Mouse (Mus musculus): ENCODE results near the gene Krt12. TPM values are rescaled to one million over a fixed set of nuclear protein-coding genes. Genes with fewer than 3 reads are reported as not detected.

Krt12 gene
- polyA plus RNA-seq, 1 experiment from 2014 or later: not detected

DNA sequence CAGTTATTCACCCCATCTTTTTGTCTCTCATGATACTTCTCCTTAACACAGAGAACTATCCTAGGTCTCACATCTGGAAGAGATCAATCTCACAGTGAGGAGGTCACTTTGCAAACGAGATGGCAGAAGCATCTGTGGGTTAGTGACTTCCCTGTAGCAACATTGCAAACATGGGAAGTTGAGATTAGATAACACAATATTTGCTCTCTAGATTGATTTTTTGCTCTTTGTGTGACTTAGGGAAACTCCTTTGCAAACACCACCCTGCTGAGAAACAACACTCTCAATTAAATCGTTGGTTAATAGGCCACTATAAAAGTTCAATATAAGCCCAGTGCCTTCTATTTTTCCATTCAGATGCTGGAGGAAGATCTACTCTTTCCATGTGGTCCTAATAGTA lies 26.7 kb upstream of the Krt12 start:
- Histone ChIP-seq H3K4me2 (ENCODE audit: low read depth, low read length) (no peak overlapping the region), H3K27ac (ENCODE audit: low read depth, low read length) (no peak overlapping the region), H3K4me3 (ENCODE audit: low read depth, low read length) (no peak overlapping the region), H3K27me3 (ENCODE audit: control insufficient read depth, insufficient read depth, low read length) (no peaks in the 10 kb centered on the region), H3K36me3 (ENCODE audit: control insufficient read depth, insufficient read depth, low read length) (no peaks in the 10 kb centered on the region), H3K9me3 (ENCODE audit: control insufficient read depth, low read length) (no peaks in the 10 kb centered on the region), H3K4me1 (ENCODE audit: control insufficient read depth, insufficient read depth, low read length) (no peaks in the 10 kb centered on the region), H3K9ac (replicated peaks; ENCODE audit: low read depth, low read length) (no peak overlapping the region)
- ATAC-seq (ENCODE audit: low read depth): no peak
- 66% methylated on average over 2 of the region's 2 CpGs for WGBS

DNA sequence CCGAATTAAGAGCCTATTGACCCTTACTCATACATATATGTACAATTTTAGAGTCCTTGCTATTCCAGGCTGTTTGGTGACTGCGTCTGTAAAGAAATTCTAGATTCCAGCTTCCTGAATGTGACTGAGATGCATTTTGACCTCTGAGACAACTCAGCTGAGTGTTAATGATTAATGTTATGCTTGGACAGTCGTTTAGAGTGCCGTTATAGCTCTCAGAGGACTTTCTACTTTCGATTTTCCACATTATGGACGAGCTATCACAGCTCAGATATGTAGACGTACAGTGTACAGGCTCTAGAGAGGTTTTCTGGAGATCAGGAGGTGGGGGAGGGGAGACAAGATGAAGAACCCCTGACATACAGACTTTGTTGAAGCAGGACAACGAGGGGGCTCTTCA lies 19.2 kb upstream of the Krt12 start:
- WGBS: 66% methylated on average over 8 of the region's 8 CpGs

DNA sequence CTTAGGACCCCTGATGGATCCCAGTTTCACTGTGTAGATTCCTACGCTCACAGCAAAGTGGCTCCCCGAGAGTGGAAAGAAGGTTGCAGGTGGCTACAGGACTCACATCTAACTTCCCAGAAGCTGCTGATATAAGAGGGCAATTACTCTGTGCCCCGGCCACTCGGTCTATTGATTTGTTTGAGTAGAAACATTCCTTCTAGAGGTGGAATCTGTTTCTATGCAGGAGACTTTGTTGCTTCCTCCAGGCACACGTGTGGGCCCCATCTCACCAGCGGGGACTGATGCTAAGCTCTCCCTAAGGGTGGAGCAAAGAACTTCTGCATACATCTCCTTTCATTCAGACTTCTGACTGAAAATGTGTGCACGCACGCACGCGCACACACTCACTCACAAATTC lies 17.4 kb upstream of the Krt12 start:
- no peaks in the 10 kb centered on the region for H3K27me3 ChIP-seq (ENCODE audit: control insufficient read depth, insufficient read depth, low read length)
- no peak overlapping the region for H3K4me2 ChIP-seq (ENCODE audit: low read depth, low read length)
- no peaks in the 10 kb centered on the region for H3K9me3 ChIP-seq (ENCODE audit: control insufficient read depth, low read length)
- H3K4me1 ChIP-seq (ENCODE audit: control insufficient read depth, insufficient read depth, low read length): no peaks in the 10 kb centered on the region
- no peak overlapping the region for H3K9ac ChIP-seq (replicated peaks; ENCODE audit: low read depth, low read length)
- 81% methylated on average over 10 of the region's 10 CpGs for WGBS
- H3K4me3 ChIP-seq (ENCODE audit: low read depth, low read length): no peak overlapping the region
- H3K36me3 ChIP-seq (ENCODE audit: control insufficient read depth, insufficient read depth, low read length): no peaks in the 10 kb centered on the region
- no peak overlapping the region for H3K27ac ChIP-seq (ENCODE audit: low read depth, low read length)
- no peak for ATAC-seq (ENCODE audit: low read depth)

More for the DNA sequence above, 19.2 kb upstream of the Krt12 start:
- Histone ChIP-seq H3K9ac (replicated peaks; ENCODE audit: low read depth, low read length) (no peak overlapping the region), H3K4me2 (ENCODE audit: low read depth, low read length) (no peak overlapping the region), H3K36me3 (ENCODE audit: control insufficient read depth, insufficient read depth, low read length) (no peaks in the 10 kb centered on the region), H3K9me3 (ENCODE audit: control insufficient read depth, low read length) (no peaks in the 10 kb centered on the region), H3K27me3 (ENCODE audit: control insufficient read depth, insufficient read depth, low read length) (no peaks in the 10 kb centered on the region), H3K4me3 (ENCODE audit: low read depth, low read length) (no peak overlapping the region), H3K27ac (ENCODE audit: low read depth, low read length) (no peak overlapping the region), H3K4me1 (ENCODE audit: control insufficient read depth, insufficient read depth, low read length) (no peaks in the 10 kb centered on the region)
- no peak for ATAC-seq (ENCODE audit: low read depth)

DNA sequence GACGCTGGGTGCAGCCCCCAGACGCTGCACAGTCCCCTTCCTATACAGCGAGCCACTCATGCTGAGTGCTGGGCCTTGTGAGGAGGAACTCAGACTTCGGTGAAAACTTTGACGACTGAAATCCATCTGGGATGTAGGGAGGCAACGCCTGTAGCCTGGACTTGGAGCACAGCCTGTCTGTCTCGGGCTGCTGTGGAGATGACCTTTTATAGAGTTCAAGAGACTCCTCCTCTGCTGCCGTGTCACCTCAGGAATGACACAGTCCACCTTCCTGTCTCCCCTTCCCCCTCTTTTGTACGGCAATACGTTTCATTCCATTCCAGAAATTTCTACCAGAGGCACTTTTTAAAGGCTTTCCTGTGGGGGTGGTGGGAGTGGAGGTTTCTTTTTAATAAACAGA lies 15.9 kb upstream of the Krt12 start, which contains the start of gene Krt20:
Gene Krt20, minus strand, starts transcription at position 179 of the 400 bp plus-strand sequence.
- ATAC-seq (ENCODE audit: low read depth): no peak
- no peaks in the 10 kb centered on the region for H3K27me3 ChIP-seq (ENCODE audit: control insufficient read depth, insufficient read depth, low read length)
- no peaks in the 10 kb centered on the region for H3K9me3 ChIP-seq (ENCODE audit: control insufficient read depth, low read length)
- no peak within 1 kb of the TSS for H3K9ac ChIP-seq (replicated peaks; ENCODE audit: low read depth, low read length)
- 61% methylated on average over 10 of the region's 10 CpGs for WGBS
- H3K4me1 ChIP-seq (ENCODE audit: control insufficient read depth, insufficient read depth, low read length): no peaks in the 10 kb centered on the region
- H3K4me3 ChIP-seq (ENCODE audit: low read depth, low read length): no peak within 1 kb of the TSS
- no peak within 1 kb of the TSS for H3K27ac ChIP-seq (ENCODE audit: low read depth, low read length)
- no peak within 1 kb of the TSS for H3K4me2 ChIP-seq (ENCODE audit: low read depth, low read length)
- no peaks in the 10 kb centered on the region for H3K36me3 ChIP-seq (ENCODE audit: control insufficient read depth, insufficient read depth, low read length)

DNA sequence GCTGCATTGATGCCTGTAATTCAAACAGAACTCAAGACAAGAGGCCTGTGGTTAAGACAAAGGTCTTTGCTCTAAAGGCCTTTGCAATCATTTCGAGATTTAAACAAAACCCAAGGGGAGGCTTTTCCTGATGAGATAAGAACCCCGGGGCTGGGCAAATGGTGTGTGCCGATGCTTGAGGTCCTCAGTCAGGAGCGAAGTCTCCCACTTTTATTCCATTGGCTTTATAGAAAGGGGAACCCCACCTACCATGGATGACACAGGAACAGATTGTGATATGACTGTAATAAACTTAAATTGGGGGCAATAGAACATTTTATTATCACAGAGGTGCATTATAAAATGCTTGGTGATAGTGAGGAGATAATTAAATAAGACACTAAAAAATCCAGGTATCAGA lies 14.6 kb upstream of the Krt12 start:
- 78% methylated on average over 4 of the region's 4 CpGs for WGBS
- Histone ChIP-seq H3K27ac (ENCODE audit: low read depth, low read length) (no peak overlapping the region), H3K4me3 (ENCODE audit: low read depth, low read length) (no peak overlapping the region), H3K27me3 (ENCODE audit: control insufficient read depth, insufficient read depth, low read length) (no peaks in the 10 kb centered on the region), H3K4me2 (ENCODE audit: low read depth, low read length) (no peak overlapping the region), H3K36me3 (ENCODE audit: control insufficient read depth, insufficient read depth, low read length) (no peaks in the 10 kb centered on the region), H3K4me1 (ENCODE audit: control insufficient read depth, insufficient read depth, low read length) (no peaks in the 10 kb centered on the region), H3K9ac (replicated peaks; ENCODE audit: low read depth, low read length) (no peak overlapping the region), H3K9me3 (ENCODE audit: control insufficient read depth, low read length) (no peaks in the 10 kb centered on the region)
- no peak for ATAC-seq (ENCODE audit: low read depth)

DNA sequence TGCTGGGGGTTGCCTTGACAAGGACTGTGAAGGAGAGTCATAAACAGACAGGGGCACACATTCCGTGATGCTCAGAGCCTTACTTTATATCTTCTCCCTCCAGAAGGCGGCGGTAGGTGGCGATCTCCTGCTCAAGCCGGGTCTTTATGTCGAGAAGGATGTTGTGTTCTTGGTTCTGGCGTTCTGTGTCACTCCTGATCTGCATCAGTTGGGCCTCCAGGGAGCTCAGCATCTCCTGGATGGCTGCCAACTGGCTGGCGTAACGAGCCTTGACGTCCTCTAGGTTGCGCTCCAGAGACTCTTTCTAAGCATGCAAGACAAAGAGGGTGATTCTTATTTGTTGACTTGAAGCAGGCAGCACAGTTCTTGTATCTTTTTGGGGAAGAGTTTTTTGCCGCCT lies 8.6 kb upstream of the Krt12 start:
- H3K4me2 ChIP-seq (ENCODE audit: low read depth, low read length): no peak overlapping the region
- no peak overlapping the region for H3K9ac ChIP-seq (replicated peaks; ENCODE audit: low read depth, low read length)
- H3K4me3 ChIP-seq (ENCODE audit: low read depth, low read length): no peak overlapping the region
- 33% methylated on average over 12 of the region's 12 CpGs for WGBS
- ATAC-seq (ENCODE audit: low read depth): no peak; the same call in 1 of the 2 replicates
- no peaks in the 10 kb centered on the region for H3K36me3 ChIP-seq (ENCODE audit: control insufficient read depth, insufficient read depth, low read length)
- no peaks in the 10 kb centered on the region for H3K9me3 ChIP-seq (ENCODE audit: control insufficient read depth, low read length)
- no peak overlapping the region for H3K27ac ChIP-seq (ENCODE audit: low read depth, low read length)
- H3K27me3 ChIP-seq (ENCODE audit: control insufficient read depth, insufficient read depth, low read length): no peaks in the 10 kb centered on the region
- no peaks in the 10 kb centered on the region for H3K4me1 ChIP-seq (ENCODE audit: control insufficient read depth, insufficient read depth, low read length)

DNA sequence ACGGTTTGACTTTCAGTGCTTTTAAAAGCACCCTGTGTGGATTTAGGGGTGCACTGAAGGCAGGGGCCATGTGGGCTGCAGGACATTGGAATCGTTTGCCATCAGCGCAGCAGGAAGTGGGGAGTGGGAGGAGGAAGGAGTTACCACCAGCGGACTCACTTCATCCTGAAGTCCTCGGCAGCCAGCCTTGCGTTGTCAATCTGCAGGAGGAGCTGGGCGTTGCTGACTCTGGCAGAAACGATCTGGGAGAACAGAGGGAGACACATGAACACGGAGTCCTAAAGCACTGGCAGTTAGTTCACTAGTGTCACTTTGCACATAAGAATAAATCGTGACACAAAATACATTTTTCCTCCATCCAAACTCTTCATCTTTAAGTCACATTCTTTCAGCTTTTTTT lies 1.5 kb downstream of the Krt12 start:
- Histone ChIP-seq H3K9me3 (ENCODE audit: control insufficient read depth, low read length) (no peaks in the 10 kb centered on the region), H3K4me1 (ENCODE audit: control insufficient read depth, insufficient read depth, low read length) (no peaks in the 10 kb centered on the region), H3K4me3 (ENCODE audit: low read depth, low read length) (no peak overlapping the region), H3K27me3 (ENCODE audit: control insufficient read depth, insufficient read depth, low read length) (no peaks in the 10 kb centered on the region), H3K27ac (ENCODE audit: low read depth, low read length) (no peak overlapping the region), H3K4me2 (ENCODE audit: low read depth, low read length) (no peak overlapping the region), H3K36me3 (ENCODE audit: control insufficient read depth, insufficient read depth, low read length) (no peaks in the 10 kb centered on the region), H3K9ac (replicated peaks; ENCODE audit: low read depth, low read length) (no peak overlapping the region)
- ATAC-seq (ENCODE audit: low read depth): no peak
- WGBS: 74% methylated on average over 10 of the region's 10 CpGs

DNA sequence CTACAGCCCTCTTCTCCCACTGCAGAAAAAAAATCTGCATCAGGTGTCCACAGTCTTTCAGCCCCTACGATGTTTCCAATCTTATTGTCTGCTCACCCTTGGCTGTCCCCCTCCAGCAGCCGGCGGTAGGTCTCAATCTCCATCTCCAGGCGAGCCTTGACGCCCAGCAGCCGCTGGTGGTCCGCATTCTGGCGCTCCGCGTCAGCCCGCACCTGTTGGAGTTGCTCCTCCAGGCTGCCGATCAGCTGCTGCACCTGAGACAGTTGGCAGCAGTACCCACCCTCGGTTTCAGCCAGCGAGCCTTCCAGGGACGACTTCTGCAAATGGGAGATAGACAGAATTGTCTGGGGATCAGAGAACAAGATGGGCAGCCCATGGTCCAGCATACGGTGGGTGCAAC lies 4.2 kb downstream of the Krt12 start:
- no peak overlapping the region for H3K9ac ChIP-seq (replicated peaks; ENCODE audit: low read depth, low read length)
- WGBS: 69% methylated on average over 16 of the region's 16 CpGs
- H3K4me3 ChIP-seq (ENCODE audit: low read depth, low read length): no peak overlapping the region
- no peak overlapping the region for H3K27ac ChIP-seq (ENCODE audit: low read depth, low read length)
- ATAC-seq (ENCODE audit: low read depth): no peak
- H3K4me1 ChIP-seq (ENCODE audit: control insufficient read depth, insufficient read depth, low read length): no peaks in the 10 kb centered on the region
- H3K27me3 ChIP-seq (ENCODE audit: control insufficient read depth, insufficient read depth, low read length): no peaks in the 10 kb centered on the region
- no peaks in the 10 kb centered on the region for H3K36me3 ChIP-seq (ENCODE audit: control insufficient read depth, insufficient read depth, low read length)
- H3K4me2 ChIP-seq (ENCODE audit: low read depth, low read length): no peak overlapping the region
- no peaks in the 10 kb centered on the region for H3K9me3 ChIP-seq (ENCODE audit: control insufficient read depth, low read length)

DNA sequence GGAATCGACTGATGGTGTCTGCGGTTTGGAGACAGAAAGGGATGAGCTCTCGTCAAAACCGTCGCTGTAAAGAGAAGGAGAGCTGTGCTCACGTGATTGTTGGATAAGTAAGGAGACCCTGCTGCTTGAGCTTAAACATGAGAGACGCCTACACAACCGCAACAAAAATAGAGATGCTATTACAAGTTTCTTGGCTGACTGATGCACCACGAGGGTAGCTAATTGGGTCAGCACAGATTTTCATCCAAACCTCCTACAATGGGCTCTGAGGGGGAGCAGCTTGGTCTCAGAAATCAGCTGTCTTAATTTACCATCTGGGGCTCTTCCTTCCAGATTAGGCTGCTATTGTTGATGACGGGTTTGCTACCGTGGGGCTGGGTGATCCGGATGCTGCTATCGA lies 5.2 kb downstream of the Krt12 start:
- Histone ChIP-seq H3K4me3 (ENCODE audit: low read depth, low read length) (no peak overlapping the region), H3K4me1 (ENCODE audit: control insufficient read depth, insufficient read depth, low read length) (no peaks in the 10 kb centered on the region), H3K9ac (replicated peaks; ENCODE audit: low read depth, low read length) (no peak overlapping the region), H3K9me3 (ENCODE audit: control insufficient read depth, low read length) (no peaks in the 10 kb centered on the region), H3K27me3 (ENCODE audit: control insufficient read depth, insufficient read depth, low read length) (no peaks in the 10 kb centered on the region), H3K36me3 (ENCODE audit: control insufficient read depth, insufficient read depth, low read length) (no peaks in the 10 kb centered on the region), H3K27ac (ENCODE audit: low read depth, low read length) (no peak overlapping the region), H3K4me2 (ENCODE audit: low read depth, low read length) (no peak overlapping the region)
- ATAC-seq (ENCODE audit: low read depth): no peak
- WGBS: 81% methylated on average over 13 of the region's 13 CpGs
